Mouse (Mus musculus): ENCODE results near the gene Hes1.

The Hes1 gene

GRCm38 (mm10) chr16:30063984-30064453 is at the start of gene Hes1:
TSS of gene Hes1 (plus strand) at chr16:30064384.
- peak; percentile 94 for DNase-seq (ENCODE audit: low read depth, low spot score)

- DNase-seq (ENCODE audit: low read depth, low spot score), result no peak
Measured at GRCm38 (mm10) chr16:30016064-30016463, 48.1 kb upstream of the Hes1 start.

- DNase-seq (ENCODE audit: low read depth, low spot score), result peak; percentile 82
Measured at GRCm38 (mm10) chr16:30020124-30020523, 44.1 kb upstream of the Hes1 start.

GRCm38 (mm10) chr16:30022352-30022751 is 41.8 kb upstream of the Hes1 start:
- no peak for DNase-seq (ENCODE audit: low read depth, low spot score)

GRCm38 (mm10) chr16:30022890-30023797 is 41.0 kb upstream of the Hes1 start:
- DNase-seq (ENCODE audit: low read depth, low spot score), result no peak

- DNase-seq (ENCODE audit: low read depth, low spot score), result no peak
Measured at GRCm38 (mm10) chr16:30024681-30025262, 39.4 kb upstream of the Hes1 start.

GRCm38 (mm10) chr16:30028184-30028583 is 36.0 kb upstream of the Hes1 start:
- DNase-seq (ENCODE audit: low read depth, low spot score), result no peak

GRCm38 (mm10) chr16:30029264-30030003 is 34.8 kb upstream of the Hes1 start:
- no peak for DNase-seq (ENCODE audit: low read depth, low spot score)

- DNase-seq (ENCODE audit: low read depth, low spot score), result no peak
Measured at GRCm38 (mm10) chr16:30032326-30032904, 31.8 kb upstream of the Hes1 start.

GRCm38 (mm10) chr16:30033390-30033789 is 30.8 kb upstream of the Hes1 start:
- no peak for DNase-seq (ENCODE audit: low read depth, low spot score)

GRCm38 (mm10) chr16:30034001-30034400 is 30.2 kb upstream of the Hes1 start:
- DNase-seq (ENCODE audit: low read depth, low spot score), result no peak

- DNase-seq (ENCODE audit: low read depth, low spot score), result no peak
Measured at GRCm38 (mm10) chr16:30034521-30034920, 29.7 kb upstream of the Hes1 start.

- DNase-seq (ENCODE audit: low read depth, low spot score), result no peak
Measured at GRCm38 (mm10) chr16:30034979-30035440, 29.2 kb upstream of the Hes1 start.

GRCm38 (mm10) chr16:30036104-30036503 is 28.1 kb upstream of the Hes1 start:
- DNase-seq (ENCODE audit: low read depth, low spot score), result no peak

- DNase-seq (ENCODE audit: low read depth, low spot score), result no peak
Measured at GRCm38 (mm10) chr16:30038663-30039593, 25.3 kb upstream of the Hes1 start.

- DNase-seq (ENCODE audit: low read depth, low spot score), result no peak
Measured at GRCm38 (mm10) chr16:30039841-30040240, 24.3 kb upstream of the Hes1 start.

- no peak for DNase-seq (ENCODE audit: low read depth, low spot score)
Measured at GRCm38 (mm10) chr16:30042859-30043258, 21.3 kb upstream of the Hes1 start.

GRCm38 (mm10) chr16:30045615-30046014 is 18.6 kb upstream of the Hes1 start:
- DNase-seq (ENCODE audit: low read depth, low spot score), result no peak

GRCm38 (mm10) chr16:30047010-30047409 is 17.2 kb upstream of the Hes1 start:
- no peak for DNase-seq (ENCODE audit: low read depth, low spot score)

- DNase-seq (ENCODE audit: low read depth, low spot score), result no peak
Measured at GRCm38 (mm10) chr16:30047421-30047831, 16.8 kb upstream of the Hes1 start.

Measured in forelimb bud, embryonic 11.5 days (tissue).